Mouse (Mus musculus) layer of hippocampus, postnatal 10 days (tissue): ENCODE measurements around the gene Pgm1. TPM values are rescaled to one million over a fixed set of nuclear protein-coding genes. Genes with fewer than 3 reads are reported as not detected.

Experiments used
- DNase-seq, 2 experiments: peaks; one replicate each; pipeline ENCODE4 v3.0.0; 2021; ENCODE audit warnings: low spot score in 2 of 2
- total RNA-seq, 2 experiments: library from RNA; stranded (reverse); gene quantifications; 2 replicates each; pipeline ENCODE4 v1.2.3; 2021

Pgm1 gene
- total RNA-seq, 2 experiments from 2014 or later, result 52.7 to 55.7 TPM

- DNase-seq, result peak in 1 of 2 experiments; percentile 22
Measured at GRCm38 (mm10) chr4:99955396-99955795, 26.2 kb downstream of the Pgm1 start.

- DNase-seq, result no peak
Measured at GRCm38 (mm10) chr4:99957186-99957585, 28.0 kb downstream of the Pgm1 start.

GRCm38 (mm10) chr4:99958084-99958815 lies 29.0 kb downstream of the Pgm1 start:
- no peak for DNase-seq

GRCm38 (mm10) chr4:99959308-99959707 lies 30.1 kb downstream of the Pgm1 start:
- DNase-seq, result no peak

- DNase-seq, result no peak
Measured at GRCm38 (mm10) chr4:99966555-99966954, 37.3 kb downstream of the Pgm1 start.

DNA sequence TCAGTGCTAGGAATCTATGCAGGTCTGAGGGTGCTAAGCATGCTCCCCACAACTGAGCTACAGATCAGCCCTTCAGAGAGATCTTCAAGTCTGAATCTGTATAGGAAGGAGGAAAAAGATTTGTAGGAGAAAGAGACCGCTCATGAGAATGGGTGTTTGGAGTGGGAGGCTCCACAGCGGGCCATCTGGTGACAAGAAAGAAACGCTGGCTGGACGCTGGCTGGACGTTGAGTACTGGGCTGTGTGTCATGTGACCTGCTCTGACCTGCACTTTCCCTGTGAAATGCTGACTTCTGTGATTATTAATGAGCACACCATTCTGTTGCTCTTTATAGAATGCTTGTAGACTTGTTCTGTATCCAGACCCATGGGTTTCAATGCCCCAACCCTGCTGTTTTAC lies 40.1 kb downstream of the Pgm1 start:
- no peak for DNase-seq

- no peak for DNase-seq
Measured at GRCm38 (mm10) chr4:99970097-99970496, 40.9 kb downstream of the Pgm1 start.

DNA sequence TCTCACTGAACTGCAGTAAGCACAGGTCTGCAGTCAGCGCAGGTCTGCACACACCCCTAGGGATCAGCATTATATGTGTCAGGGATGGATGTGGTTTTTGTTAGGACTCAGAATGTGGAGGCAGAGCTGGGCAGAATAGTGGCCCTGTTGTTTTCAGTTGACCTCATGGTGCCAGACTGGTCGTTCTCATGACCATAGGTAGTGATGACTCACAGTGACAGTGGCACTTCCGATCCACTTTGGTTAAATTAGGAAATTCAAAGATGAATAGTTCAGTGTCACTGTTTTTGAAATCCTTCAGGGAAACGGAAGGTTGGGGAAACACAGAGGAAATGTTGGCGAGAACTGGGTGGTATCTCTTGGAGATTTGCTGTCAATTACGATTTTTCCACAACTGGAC lies 43.7 kb downstream of the Pgm1 start:
- no peak for DNase-seq

DNA sequence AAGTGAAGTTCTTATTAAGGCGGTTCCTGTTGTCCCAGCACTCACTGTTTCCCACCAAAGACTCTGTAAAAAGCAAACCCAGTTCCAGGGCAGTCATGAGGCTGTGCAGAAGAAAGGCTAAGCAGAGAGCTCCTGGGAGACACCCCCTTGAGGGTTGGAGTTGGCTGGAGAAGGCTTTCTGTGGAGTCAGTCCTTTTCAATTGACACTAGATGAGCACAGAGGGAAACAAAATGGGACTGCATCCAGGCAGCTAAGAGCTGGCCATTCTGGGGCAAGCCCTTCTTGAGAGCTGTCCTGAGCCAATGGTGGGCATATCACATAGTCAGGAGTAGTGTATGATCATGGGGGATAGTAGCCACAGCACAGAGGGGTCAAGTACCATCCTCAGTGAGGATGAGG lies 44.7 kb downstream of the Pgm1 start:
- DNase-seq, result no peak

DNA sequence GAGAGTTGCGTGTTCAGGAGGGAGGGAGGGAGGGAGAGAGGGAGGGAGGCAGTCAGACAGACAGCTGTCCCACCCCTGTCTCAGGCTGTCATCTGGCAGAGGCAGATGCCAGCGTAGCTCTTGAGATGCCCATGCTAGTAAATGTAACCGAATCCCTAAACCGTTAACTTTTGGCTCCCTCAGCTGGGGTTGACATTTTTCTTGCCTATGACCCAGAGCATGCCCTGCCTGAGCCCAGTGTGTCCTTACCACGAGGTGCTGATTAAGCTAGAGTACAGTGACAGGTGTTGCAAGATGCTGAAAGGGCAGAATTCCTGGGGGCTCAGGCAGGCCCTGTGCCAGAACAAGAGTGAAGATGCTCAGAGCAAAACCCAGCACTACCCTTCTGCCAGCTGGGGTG lies 45.2 kb downstream of the Pgm1 start:
- DNase-seq, result no peak

DNA sequence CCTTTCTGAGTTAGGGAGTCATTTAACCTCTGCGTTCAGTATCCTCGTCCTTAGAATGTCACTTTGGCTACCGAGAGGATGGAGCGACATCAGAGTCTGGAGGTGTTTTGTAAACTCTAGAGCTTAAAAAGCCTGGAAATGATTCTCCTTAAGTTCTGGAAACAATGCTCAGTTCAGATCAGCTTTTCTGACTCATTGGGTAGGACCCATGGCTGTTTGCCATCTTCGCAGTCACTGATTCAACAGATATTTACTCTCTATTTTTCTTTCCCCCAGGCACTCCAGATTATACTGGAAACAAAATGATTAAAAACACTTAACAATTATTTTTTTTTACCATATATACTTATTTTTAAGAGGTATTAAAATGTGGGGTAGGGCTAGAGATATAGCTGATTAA lies 50.1 kb downstream of the Pgm1 start:
- DNase-seq, result no peak

GRCm38 (mm10) chr4:99981216-99981615 lies 52.0 kb downstream of the Pgm1 start:
- DNase-seq, result no peak

DNA sequence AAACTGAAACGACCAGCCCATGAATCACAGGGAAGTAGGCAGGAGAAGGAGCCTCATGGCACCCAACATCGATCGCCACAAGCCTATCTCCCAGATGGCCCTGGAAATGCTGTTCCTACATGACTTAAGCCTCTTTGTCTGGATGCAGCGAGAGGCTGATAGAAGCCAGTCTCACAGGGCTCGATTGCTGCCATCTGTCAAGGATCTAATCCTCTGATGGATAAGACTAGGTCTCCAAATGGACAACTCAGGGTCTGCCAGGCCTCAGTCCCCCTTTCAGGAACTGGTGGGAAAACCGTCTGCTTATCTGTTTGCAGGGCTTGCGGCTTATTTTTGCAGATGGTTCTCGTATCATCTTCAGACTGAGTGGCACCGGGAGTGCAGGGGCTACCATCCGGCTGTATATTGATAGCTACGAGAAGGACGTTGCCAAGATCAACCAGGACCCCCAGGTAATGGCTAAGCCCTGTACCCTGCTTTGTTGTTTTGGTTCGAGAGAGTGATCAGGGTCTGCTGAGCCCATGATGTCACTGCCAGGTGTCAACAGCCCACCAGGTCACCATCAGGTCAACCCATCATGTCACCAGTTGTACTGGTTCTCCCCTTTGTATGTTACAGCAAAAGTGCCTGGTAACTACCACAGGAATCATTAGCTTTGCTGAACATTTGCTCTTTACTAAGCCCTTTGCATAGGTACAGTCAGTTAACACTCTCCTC lies 54.6 kb downstream of the Pgm1 start:
- no peak for DNase-seq

DNA sequence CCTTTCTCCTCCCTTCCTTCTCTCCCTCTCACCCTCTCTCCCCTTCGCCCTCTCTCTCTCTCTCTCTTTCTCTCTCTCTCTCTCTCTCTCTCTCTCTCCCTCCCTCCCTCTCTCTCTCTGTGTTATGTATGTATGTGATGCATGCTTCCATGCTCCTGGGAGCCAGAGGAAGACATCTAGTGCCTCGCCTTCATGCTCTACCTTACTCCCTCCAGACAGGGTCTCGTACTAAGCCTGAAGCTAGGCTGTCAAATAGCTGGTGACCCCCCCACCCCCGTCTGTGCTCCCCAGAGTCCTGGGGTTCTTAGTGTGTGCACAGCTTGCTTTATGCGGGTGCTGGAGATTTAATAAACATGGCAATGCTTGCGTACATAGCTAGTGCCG lies 55.1 kb downstream of the Pgm1 start:
- DNase-seq, result no peak

GRCm38 (mm10) chr4:99985086-99985485 lies 55.9 kb downstream of the Pgm1 start:
- DNase-seq, result no peak

GRCm38 (mm10) chr4:99985631-99986030 lies 56.4 kb downstream of the Pgm1 start:
- DNase-seq, result no peak

DNA sequence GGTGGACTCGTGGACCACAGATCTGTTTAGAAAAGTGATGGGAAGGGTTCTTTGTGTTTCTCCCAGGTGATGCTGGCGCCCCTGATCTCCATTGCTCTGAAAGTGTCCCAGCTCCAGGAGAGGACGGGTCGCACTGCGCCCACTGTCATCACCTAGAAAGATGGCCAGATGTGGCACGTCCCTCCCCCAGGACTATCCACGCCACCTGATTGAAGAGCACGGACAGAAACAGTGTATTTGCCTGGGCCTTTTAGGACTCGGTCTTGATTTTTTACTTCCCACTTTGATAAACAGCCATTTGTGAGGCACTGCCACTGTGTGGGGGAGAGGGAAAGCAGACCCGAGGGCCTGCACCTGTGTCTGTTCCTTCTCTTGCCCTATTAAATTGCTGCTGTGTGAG lies 57.4 kb downstream of the Pgm1 start:
- DNase-seq, result no peak

DNA sequence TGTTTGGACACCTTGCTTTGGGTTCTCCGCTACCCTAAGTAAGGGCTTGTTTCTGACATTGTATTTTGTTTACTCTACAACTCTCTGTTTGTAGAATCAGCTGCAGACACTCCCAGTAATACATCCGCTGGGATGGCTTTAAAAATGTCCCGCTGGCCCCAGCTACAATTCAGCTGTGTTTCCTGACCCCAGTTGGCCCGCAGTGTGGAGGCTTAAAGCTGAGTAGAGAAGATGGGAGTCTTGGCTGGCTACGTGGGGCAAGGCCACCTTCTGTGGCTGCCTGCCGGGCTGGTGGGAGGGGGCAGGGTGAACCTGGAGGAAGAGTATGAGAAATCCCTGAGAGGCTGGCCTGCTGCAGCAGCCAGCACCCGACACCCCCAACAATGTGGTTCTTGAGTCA lies 59.6 kb downstream of the Pgm1 start:
- no peak for DNase-seq

DNA sequence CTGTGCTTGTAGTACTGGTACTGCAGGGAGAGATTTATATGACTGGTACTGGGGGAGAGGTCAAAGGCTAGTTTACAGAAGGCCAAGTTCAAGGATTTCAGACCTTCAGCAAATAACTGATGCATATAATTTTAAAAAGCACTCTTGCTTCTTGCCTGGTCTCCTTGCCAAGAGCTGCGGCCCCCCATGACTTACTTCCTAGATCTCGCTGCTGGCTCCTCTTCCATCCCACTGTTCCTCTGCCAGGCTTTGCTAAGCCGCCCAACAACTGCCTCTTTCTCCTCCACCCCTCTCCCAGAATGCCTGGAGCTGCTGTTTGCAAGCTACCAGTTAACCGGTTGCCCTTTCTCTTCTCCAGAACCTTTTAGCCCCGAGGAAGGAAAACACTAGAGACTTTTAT lies 71.8 kb downstream of the Pgm1 start:
- no peak for DNase-seq

- no peak for DNase-seq
Measured at GRCm38 (mm10) chr4:100001806-100002205, 72.6 kb downstream of the Pgm1 start.

DNA sequence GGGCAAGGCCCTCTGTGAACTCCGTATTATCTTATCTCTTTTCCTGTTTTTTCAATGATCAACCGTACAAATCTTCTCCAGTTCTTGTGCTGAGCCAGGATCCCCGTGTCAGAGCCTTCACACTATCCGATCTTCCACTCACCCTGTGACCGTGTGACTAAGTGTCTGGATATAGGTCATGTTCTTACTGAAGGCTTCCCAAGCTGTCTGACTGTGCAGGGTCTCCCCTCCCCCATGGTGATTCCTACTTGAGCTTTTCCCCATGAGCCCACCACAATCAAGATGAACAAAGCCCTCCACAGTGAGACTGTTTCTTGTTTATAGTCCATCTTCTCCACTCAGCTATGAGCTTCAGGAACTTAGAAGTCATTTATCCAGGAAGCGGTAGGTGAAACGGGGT lies 78.5 kb downstream of the Pgm1 start:
- DNase-seq, result no peak

DNA sequence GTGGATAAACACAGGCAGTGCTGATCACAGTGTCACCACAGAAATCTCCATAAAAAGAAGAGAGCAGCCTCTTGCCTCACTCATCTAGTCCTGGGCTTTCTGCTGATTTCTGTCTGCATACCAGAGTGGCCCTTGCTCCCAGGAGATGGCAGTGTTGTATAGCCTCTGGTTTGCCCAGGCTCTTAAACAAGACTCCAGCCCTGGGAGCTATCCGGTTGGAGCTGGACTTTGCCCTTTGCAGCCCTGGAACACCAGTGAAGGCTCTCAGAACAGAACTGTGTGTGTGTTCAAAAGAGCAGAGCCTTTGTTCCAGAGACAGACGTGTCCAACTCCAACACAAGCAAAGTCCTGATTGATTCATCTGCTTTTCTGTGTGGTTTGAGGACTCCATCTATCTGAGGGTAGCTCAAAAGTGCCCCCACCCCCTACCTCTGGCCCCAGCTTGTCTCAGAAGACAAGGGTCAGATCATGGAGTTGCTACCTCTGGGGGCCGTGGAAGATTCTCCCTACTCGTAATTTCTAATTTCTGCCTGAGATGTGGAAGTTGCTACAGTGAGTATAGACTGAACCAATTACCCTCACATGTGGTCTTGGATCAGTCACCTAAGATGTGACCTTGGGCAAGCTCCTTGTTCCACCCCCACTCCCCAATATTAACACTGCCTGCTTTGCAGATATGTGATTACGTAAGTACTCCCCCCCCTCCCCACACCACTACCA lies 79.3 kb downstream of the Pgm1 start:
- DNase-seq, result peak; percentile 64 to 75
